Mouse (Mus musculus): ENCODE data around the gene Gm13271. TPM values are rescaled to one million over a fixed set of nuclear protein-coding genes. Genes with fewer than 3 reads are reported as not detected.
"Not testable (repeated sequence)": the region's sequence is repeated elsewhere in the genome, so short reads cannot be mapped to it uniquely, and the experiment has no call there.

The Gm13271 gene
- total RNA-seq, 2 experiments from 2014 or later: not detected

DNA sequence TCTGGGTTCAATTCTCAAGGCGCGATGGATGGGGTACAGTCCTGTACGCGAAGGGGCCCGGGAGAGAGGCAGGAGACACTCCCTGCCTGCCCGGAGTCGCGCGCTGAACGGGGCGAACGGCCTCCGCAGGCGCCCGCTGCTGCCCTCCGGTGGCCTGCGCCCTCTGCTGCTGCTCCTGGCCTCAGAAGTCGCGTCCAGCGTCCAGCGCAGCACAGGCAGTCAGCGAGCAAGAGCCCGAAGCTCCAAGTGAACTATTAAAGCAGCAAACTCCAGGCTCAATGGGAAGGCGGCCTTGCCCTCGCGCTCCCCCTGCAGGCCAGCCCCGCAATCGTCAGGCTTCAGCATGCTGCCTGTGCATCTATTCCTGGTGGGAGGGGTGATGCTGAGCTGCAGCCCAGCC, 5.8 kb downstream of the Gm13271 start:
- DNase-seq: peak; percentile 80

DNA sequence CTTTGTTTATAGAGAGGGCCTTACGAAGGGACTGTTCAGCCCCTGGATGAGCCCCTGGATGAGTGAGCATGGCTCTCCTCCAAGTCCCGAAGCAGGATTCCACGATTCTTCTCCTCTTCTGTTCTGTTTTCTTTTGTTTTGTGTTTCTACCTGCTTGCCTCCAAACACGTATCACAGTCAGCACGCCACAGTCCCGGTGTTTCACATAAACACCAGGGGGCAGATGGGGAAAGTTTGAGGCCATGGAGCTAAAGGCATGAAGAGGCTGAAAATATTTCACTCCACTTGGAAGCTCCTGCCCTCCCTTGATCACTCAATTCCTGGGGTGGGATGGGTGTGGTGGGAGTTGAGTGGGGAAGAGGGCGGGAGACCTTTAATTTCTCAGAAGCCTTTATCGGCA, 7.1 kb downstream of the Gm13271 start:
- DNase-seq: peak; percentile 79

DNA sequence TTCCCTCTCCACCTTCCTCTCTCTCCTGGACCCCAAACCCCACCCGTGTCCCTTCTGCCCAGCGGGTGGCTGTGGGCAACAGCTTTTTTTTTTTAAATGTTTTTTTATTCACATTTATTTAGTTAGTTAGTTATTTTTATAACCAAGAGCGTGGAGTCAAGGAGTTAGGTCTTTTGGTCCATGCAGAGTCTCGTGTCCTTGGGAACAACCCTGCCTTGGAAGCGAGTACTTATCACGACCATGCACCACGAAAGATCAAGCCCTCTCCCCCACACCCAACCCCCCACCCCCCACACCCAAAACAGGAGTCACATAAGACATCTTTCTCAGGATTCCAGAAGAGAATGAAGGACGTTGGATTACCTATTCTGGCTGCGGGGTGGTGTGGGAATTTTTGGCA, 7.7 kb downstream of the Gm13271 start:
- DNase-seq: peak; percentile 21

DNA sequence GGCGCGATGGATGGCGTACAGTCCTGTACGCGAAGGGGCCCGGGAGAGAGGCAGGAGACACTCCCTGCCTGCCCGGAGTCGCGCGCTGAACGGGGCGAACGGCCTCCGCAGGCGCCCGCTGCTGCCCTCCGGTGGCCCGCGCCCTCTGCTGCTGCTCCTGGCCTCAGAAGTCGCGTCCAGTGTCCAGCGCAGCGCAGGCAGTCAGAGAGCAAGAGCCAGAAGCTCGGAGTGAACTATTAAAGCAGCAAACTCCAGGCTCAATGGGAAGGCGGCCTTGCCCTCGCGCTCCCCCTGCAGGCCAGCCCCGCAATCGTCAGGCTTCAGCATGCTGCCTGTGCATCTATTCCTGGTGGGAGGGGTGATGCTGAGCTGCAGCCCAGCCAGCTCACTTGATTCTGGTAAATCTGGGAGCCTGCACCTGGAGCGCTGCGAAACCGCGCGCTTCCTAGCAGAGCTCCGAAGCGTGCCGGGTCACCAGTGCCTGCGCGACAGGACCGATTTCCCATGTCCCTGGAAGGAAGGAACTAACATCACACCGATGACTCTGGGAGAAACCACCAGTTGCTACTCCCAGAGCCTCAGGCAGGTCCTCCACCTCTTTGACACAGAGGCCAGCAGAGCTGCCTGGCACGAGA, 8.8 kb downstream of the Gm13271 start:
- DNase-seq: peak; percentile 64

DNA sequence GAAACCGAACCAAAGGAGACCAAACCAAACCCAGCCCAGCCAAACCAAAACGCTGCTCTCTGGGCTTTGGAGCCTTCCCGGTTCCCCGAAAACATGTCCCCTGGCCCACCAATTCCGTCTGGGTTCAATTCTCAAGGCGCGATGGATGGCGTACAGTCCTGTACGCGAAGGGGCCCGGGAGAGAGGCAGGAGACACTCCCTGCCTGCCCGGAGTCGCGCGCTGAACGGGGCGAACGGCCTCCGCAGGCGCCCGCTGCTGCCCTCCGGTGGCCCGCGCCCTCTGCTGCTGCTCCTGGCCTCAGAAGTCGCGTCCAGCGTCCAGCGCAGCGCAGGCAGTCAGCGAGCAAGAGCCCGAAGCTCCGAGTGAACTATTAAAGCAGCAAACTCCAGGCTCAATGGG, 18.9 kb downstream of the Gm13271 start, which contains the start of gene Gm13290:
Gm13290 (plus strand) TSS at position 301 of the 400 bp plus-strand sequence.
- DNase-seq: not testable (repeated sequence)

DNA sequence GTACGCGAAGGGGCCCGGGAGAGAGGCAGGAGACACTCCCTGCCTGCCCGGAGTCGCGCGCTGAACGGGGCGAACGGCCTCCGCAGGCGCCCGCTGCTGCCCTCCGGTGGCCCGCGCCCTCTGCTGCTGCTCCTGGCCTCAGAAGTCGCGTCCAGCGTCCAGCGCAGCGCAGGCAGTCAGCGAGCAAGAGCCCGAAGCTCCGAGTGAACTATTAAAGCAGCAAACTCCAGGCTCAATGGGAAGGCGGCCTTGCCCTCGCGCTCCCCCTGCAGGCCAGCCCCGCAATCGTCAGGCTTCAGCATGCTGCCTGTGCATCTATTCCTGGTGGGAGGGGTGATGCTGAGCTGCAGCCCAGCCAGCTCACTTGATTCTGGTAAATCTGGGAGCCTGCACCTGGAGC, 22.0 kb downstream of the Gm13271 start, which contains the start of gene Gm13289:
Gm13289 (plus strand) TSS at position 301 of the 400 bp plus-strand sequence.
- DNase-seq: not testable (repeated sequence)

DNA sequence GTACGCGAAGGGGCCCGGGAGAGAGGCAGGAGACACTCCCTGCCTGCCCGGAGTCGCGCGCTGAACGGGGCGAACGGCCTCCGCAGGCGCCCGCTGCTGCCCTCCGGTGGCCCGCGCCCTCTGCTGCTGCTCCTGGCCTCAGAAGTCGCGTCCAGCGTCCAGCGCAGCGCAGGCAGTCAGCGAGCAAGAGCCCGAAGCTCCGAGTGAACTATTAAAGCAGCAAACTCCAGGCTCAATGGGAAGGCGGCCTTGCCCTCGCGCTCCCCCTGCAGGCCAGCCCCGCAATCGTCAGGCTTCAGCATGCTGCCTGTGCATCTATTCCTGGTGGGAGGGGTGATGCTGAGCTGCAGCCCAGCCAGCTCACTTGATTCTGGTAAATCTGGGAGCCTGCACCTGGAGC, 24.9 kb downstream of the Gm13271 start, which contains the start of gene Gm13272:
Gm13272 (plus strand) TSS at position 301 of the 400 bp plus-strand sequence.
- not testable (repeated sequence) for DNase-seq

DNA sequence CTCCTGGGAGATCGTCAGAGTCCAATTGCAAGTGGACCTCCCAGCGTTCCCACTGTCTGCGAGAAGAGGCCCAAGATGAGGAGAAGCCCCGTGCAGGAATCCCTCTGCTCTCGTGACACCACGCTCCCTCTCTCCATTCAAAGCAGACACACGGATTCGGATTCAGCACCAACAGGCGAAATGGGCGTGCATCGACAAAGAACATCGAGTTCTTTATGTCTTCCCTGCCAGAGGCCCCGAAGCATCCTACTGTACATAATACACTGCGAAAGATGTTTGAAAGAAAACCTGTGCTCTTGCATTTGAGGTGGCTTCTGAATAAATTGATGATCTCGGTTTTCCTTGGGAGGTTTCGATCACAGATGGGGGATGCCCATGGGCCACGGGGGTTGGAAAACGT, 25.7 kb downstream of the Gm13271 start:
- not testable (repeated sequence) for DNase-seq

DNA sequence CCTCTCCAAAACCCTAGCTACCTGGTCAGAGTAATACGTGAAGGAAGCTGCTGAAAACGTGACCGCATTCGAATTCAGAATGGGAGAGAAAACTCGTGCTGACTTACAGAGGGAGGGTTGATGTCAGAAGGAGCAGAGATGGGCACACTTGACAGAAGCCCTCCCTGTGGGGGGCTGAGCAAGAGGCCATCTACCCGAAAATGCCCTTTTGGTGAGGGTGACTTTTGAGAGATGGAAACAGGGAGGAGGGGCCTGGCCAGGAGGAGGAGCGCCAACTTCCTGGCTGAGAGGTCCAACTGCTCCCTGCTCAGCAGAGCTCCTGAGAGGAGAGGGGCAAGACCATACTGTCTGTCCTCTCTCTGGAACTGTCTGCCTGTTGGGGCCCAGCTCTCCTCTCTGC, 27.2 kb downstream of the Gm13271 start, which contains the start of gene Ifnz:
Ifnz (plus strand) TSS at position 301 of the 400 bp plus-strand sequence.
- not testable (repeated sequence) for DNase-seq

DNA sequence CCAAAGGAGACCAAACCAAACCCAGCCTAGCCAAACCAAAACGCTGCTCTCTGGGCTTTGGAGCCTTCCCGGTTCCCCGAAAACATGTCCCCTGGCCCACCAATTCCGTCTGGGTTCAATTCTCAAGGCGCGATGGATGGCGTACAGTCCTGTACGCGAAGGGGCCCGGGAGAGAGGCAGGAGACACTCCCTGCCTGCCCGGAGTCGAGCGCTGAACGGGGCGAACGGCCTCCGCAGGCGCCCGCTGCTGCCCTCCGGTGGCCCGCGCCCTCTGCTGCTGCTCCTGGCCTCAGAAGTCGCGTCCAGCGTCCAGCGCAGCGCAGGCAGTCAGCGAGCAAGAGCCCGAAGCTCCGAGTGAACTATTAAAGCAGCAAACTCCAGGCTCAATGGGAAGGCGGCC, 27.7 kb downstream of the Gm13271 start:
- DNase-seq: peak; percentile 33

DNA sequence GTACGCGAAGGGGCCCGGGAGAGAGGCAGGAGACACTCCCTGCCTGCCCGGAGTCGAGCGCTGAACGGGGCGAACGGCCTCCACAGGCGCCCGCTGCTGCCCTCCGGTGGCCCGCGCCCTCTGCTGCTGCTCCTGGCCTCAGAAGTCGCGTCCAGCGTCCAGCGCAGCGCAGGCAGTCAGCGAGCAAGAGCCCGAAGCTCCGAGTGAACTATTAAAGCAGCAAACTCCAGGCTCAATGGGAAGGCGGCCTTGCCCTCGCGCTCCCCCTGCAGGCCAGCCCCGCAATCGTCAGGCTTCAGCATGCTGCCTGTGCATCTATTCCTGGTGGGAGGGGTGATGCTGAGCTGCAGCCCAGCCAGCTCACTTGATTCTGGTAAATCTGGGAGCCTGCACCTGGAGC, 30.7 kb downstream of the Gm13271 start, which contains the start of gene Gm13276:
Gm13276 (plus strand) TSS at position 301 of the 400 bp plus-strand sequence.
- not testable (repeated sequence) for DNase-seq

DNA sequence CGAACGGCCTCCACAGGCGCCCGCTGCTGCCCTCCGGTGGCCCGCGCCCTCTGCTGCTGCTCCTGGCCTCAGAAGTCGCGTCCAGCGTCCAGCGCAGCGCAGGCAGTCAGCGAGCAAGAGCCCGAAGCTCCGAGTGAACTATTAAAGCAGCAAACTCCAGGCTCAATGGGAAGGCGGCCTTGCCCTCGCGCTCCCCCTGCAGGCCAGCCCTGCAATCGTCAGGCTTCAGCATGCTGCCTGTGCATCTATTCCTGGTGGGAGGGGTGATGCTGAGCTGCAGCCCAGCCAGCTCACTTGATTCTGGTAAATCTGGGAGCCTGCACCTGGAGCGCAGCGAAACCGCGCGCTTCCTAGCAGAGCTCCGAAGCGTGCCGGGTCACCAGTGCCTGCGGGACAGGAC, 33.7 kb downstream of the Gm13271 start, which contains the start of gene Gm13277:
Gm13277 (plus strand) TSS at position 231 of the 400 bp plus-strand sequence.
- DNase-seq: peak; percentile 79

DNA sequence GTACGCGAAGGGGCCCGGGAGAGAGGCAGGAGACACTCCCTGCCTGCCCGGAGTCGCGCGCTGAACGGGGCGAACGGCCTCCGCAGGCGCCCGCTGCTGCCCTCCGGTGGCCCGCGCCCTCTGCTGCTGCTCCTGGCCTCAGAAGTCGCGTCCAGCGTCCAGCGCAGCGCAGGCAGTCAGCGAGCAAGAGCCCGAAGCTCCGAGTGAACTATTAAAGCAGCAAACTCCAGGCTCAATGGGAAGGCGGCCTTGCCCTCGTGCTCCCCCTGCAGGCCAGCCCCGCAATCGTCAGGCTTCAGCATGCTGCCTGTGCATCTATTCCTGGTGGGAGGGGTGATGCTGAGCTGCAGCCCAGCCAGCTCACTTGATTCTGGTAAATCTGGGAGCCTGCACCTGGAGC, 36.6 kb downstream of the Gm13271 start, which contains the start of gene Gm13278:
Gm13278 (plus strand) TSS at position 301 of the 400 bp plus-strand sequence.
- DNase-seq: not testable (repeated sequence)

DNA sequence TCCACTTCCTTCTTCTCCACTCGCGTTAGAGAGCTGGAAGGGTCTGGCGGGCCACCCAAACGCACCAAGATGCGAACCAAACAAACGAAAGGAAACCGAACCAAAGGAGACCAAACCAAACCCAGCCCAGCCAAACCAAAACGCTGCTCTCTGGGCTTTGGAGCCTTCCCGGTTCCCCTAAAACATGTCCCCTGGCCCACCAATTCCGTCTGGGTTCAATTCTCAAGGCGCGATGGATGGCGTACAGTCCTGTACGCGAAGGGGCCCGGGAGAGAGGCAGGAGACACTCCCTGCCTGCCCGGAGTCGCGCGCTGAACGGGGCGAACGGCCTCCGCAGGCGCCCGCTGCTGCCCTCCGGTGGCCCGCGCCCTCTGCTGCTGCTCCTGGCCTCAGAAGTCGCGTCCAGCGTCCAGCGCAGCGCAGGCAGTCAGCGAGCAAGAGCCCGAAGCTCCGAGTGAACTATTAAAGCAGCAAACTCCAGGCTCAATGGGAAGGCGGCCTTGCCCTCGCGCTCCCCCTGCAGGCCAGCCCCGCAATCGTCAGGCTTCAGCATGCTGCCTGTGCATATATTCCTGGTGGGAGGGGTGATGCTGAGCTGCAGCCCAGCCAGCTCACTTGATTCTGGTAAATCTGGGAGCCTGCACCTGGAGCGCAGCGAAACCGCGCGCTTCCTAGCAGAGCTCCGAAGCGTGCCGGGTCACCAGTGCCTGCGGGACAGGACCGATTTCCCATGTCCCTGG, 39.4 kb downstream of the Gm13271 start, which contains the start of gene Gm13275:
Gm13275 (plus strand) TSS at position 552 of the 740 bp plus-strand sequence.
- peak; percentile 79 for DNase-seq

DNA sequence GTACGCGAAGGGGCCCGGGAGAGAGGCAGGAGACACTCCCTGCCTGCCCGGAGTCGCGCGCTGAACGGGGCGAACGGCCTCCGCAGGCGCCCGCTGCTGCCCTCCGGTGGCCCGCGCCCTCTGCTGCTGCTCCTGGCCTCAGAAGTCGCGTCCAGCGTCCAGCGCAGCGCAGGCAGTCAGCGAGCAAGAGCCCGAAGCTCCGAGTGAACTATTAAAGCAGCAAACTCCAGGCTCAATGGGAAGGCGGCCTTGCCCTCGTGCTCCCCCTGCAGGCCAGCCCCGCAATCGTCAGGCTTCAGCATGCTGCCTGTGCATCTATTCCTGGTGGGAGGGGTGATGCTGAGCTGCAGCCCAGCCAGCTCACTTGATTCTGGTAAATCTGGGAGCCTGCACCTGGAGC, 42.4 kb downstream of the Gm13271 start, which contains the start of gene Gm13279:
Gm13279 (plus strand) TSS at position 301 of the 400 bp plus-strand sequence.
- not testable (repeated sequence) for DNase-seq

DNA sequence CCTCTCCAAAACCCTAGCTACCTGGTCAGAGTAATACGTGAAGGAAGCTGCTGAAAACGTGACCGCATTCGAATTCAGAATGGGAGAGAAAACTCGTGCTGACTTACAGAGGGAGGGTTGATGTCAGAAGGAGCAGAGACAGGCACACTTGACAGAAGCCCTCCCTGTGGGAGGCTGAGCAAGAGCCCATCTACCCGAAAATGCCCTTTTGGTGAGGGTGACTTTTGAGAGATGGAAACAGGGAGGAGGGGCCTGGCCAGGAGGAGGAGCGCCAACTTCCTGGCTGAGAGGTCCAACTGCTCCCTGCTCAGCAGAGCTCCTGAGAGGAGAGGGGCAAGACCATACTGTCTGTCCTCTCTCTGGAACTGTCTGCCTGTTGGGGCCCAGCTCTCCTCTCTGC, 44.7 kb downstream of the Gm13271 start, which contains the start of gene Gm13285:
Gm13285 (plus strand) TSS at position 301 of the 400 bp plus-strand sequence.
- not testable (repeated sequence) for DNase-seq

DNA sequence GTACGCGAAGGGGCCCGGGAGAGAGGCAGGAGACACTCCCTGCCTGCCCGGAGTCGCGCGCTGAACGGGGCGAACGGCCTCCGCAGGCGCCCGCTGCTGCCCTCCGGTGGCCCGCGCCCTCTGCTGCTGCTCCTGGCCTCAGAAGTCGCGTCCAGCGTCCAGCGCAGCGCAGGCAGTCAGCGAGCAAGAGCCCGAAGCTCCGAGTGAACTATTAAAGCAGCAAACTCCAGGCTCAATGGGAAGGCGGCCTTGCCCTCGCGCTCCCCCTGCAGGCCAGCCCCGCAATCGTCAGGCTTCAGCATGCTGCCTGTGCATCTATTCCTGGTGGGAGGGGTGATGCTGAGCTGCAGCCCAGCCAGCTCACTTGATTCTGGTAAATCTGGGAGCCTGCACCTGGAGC, 48.3 kb downstream of the Gm13271 start, which contains the start of gene Gm13287:
Gm13287 (plus strand) TSS at position 301 of the 400 bp plus-strand sequence.
- DNase-seq: not testable (repeated sequence)

Other genes starting within 250 kb of the Gm13271 start
- gene Ifnb1, start 232.1 kb upstream of the Gm13271 start, total RNA-seq (2021): not detected
- not detected for gene Ifna15, start 196.6 kb upstream of the Gm13271 start, total RNA-seq (2021)
- not detected for gene Ifna14, start 183.1 kb upstream of the Gm13271 start, total RNA-seq (2021)
- not detected for gene Ifna9, start 162.5 kb upstream of the Gm13271 start, total RNA-seq (2021)
- gene Ifna12, start 151.5 kb upstream of the Gm13271 start, total RNA-seq (2021): not detected
- not detected for gene C87499, start 120.5 kb upstream of the Gm13271 start, total RNA-seq (2021)
- not detected for gene Ifna13, start 110.4 kb upstream of the Gm13271 start, total RNA-seq (2021)
- gene Ifna16, start 77.9 kb upstream of the Gm13271 start, total RNA-seq (2021): not detected
- gene Ifna2, start 71.0 kb upstream of the Gm13271 start, total RNA-seq (2021): not detected
- not detected for gene Ifnab, start 63.5 kb upstream of the Gm13271 start, total RNA-seq (2021)
- gene Gm26566, start 33.1 kb upstream of the Gm13271 start, total RNA-seq (2021): under 1 TPM; 0.36 to 0.52 TPM
- gene Klhl9, start 32.4 kb upstream of the Gm13271 start, total RNA-seq (2021): 10 to 100 TPM; 89.6 to 91.9 TPM
- not detected for gene Gm13283, start 5.3 kb downstream of the Gm13271 start, total RNA-seq (2021)
- not detected for gene Gm13290, start 19.0 kb downstream of the Gm13271 start, total RNA-seq (2021)
- gene Gm13289, start 22.1 kb downstream of the Gm13271 start, total RNA-seq (2021): not detected
- gene Gm13272, start 25.0 kb downstream of the Gm13271 start, total RNA-seq (2021): not detected
- under 1 TPM in 1 of 2 experiments, not detected in 1; 0.23 TPM for gene Ifnz, start 27.3 kb downstream of the Gm13271 start, total RNA-seq (2021)
- not detected for gene Gm13276, start 30.8 kb downstream of the Gm13271 start, total RNA-seq (2021)
- gene Gm13277, start 33.8 kb downstream of the Gm13271 start, total RNA-seq (2021): not detected
- gene Gm13278, start 36.7 kb downstream of the Gm13271 start, total RNA-seq (2021): not detected
- not detected for gene Gm13275, start 39.6 kb downstream of the Gm13271 start, total RNA-seq (2021)
- not detected for gene Gm13279, start 42.5 kb downstream of the Gm13271 start, total RNA-seq (2021)
- gene Gm13285, start 44.8 kb downstream of the Gm13271 start, total RNA-seq (2021): under 1 TPM in 1 of 2 experiments, not detected in 1; 0.31 TPM
- gene Gm13287, start 48.4 kb downstream of the Gm13271 start, total RNA-seq (2021): not detected
- gene Gm13288, start 50.7 kb downstream of the Gm13271 start, total RNA-seq (2021): under 1 TPM in 1 of 2 experiments, not detected in 1; 0.14 TPM
- not detected for gene Ifna7, start 61.4 kb downstream of the Gm13271 start, total RNA-seq (2021)
- gene Ifna11, start 65.1 kb downstream of the Gm13271 start, total RNA-seq (2021): not detected
- gene Ifna6, start 72.5 kb downstream of the Gm13271 start, total RNA-seq (2021): not detected
- not detected for gene Ifna5, start 80.7 kb downstream of the Gm13271 start, total RNA-seq (2021)
- gene Ifna4, start 87.0 kb downstream of the Gm13271 start, total RNA-seq (2021): not detected
- not detected for gene Ifna1, start 95.2 kb downstream of the Gm13271 start, total RNA-seq (2021)
- gene Ifne, start 125.3 kb downstream of the Gm13271 start, total RNA-seq (2021): not detected